Comparison of ENCODE assay signal across 9 mouse cellular contexts in genomic region chr14:118566214-118566688, GRCm38 (mm10).
A peak's percentile ranks its signal among the peaks of the same experiment; 100 is the strongest.
DNase-seq lines count a peak whose midpoint lies in the region; ATAC-seq lines count a peak whose summit lies in the region.
"Had no signal": no experiment of that assay in that cellular context is flagged by ENCODE, and none has a peak within 500 bp of the region (broad histone marks: within the 10 kb centered on the region; RNA-seq: fewer than 3 reads in every experiment).

No protein-coding gene starts in this region.

- no peaks in the 10 kb centered on the region for H3K9me3 ChIP-seq in heart, embryonic 15.5 days (replicated peaks)
- no peaks in the 10 kb centered on the region for H3K9me3 ChIP-seq in midbrain, embryonic 14.5 days (ENCODE audit: control insufficient read depth, low read length)
- H3K9me3 ChIP-seq: heart, embryonic 13.5 days had no signal

- no peaks in the 10 kb centered on the region for H3K4me1 ChIP-seq in heart, embryonic 15.5 days (replicated peaks)
- peaks cover 10% of the 10 kb centered on the region for H3K4me1 ChIP-seq in midbrain, embryonic 14.5 days (ENCODE audit: control insufficient read depth, insufficient read depth, low read length)
- H3K4me1 ChIP-seq: heart, embryonic 13.5 days had no signal

- no peaks in the 10 kb centered on the region for H3K27me3 ChIP-seq in heart, embryonic 15.5 days
- H3K27me3 ChIP-seq in midbrain, embryonic 14.5 days (ENCODE audit: control insufficient read depth, insufficient read depth, low read length): 0 out of 2 replicates have a peak, but pooled peaks cover 3% of the 10 kb centered on the region
- H3K27me3 ChIP-seq: heart, embryonic 13.5 days had no signal

- H3K9ac ChIP-seq in heart, embryonic 15.5 days: no peak overlapping the region
- H3K9ac ChIP-seq in midbrain, embryonic 14.5 days (replicated peaks; ENCODE audit: low read length): no peak overlapping the region
- H3K9ac ChIP-seq: heart, embryonic 13.5 days had no signal

- no peaks in the 10 kb centered on the region for H3K36me3 ChIP-seq in heart, embryonic 15.5 days
- no peaks in the 10 kb centered on the region for H3K36me3 ChIP-seq in midbrain, embryonic 14.5 days (ENCODE audit: control insufficient read depth, insufficient read depth, low read length)
- H3K36me3 ChIP-seq: heart, embryonic 13.5 days had no signal

- 59% methylated on average over 12 of the region's 12 CpGs for WGBS in heart, embryonic 15.5 days
- 19% methylated on average over 12 of the region's 12 CpGs for WGBS in midbrain, embryonic 14.5 days

- no peak overlapping the region for H3K4me3 ChIP-seq in heart, embryonic 15.5 days
- no peak overlapping the region for H3K4me3 ChIP-seq in midbrain, embryonic 14.5 days (replicated peaks; ENCODE audit: low read depth, low read length)
- H3K4me3 ChIP-seq: heart, embryonic 13.5 days had no signal

- no peak for ATAC-seq in heart, embryonic 15.5 days (replicated peaks; ENCODE audit: insufficient number of reproducible peaks, insufficient read depth, low FRiP score, low read depth)
- no peak for ATAC-seq in midbrain, embryonic 14.5 days (ENCODE audit: low FRiP score, low TSS enrichment)

- H3K4me2 ChIP-seq in heart, embryonic 15.5 days: peak overlapping the region; percentile 6; the same call in 1 of the 2 replicates
- peak overlapping the region; percentile 23 for H3K4me2 ChIP-seq in midbrain, embryonic 14.5 days (ENCODE audit: low read length)
- H3K4me2 ChIP-seq: heart, embryonic 13.5 days had no signal

- no peak overlapping the region for H3K27ac ChIP-seq in heart, embryonic 15.5 days
- H3K27ac ChIP-seq in midbrain, embryonic 14.5 days (replicated peaks; ENCODE audit: low read depth, low read length): no peak overlapping the region
- H3K27ac ChIP-seq: heart, embryonic 13.5 days had no signal

- no peak for DNase-seq in heart, adult 18-20 months
- peak; percentile 59 for DNase-seq in fibroblast of lung, adult 2 months (ENCODE audit: low read depth)
- DNase-seq in layer of hippocampus, adult 8-10 months (ENCODE audit: low spot score in 2 of 2): peak; percentile 38 to 51
- peak; percentile 63 for DNase-seq in midbrain, embryonic 14.5 days
- no peak for DNase-seq in adrenal gland, postnatal 36 days
- no peak for DNase-seq in cerebellum, adult 18-20 months
- no peak for DNase-seq in ovary, postnatal 10 days (ENCODE audit: low spot score)

Comparison
In these comparisons a context has a peak if more than half of its experiments do, and no peak if none do; other contexts are left out.
1. DNase-seq: peak in fibroblast of lung, adult 2 months (single experiment), layer of hippocampus, adult 8-10 months (2 of 2) and midbrain, embryonic 14.5 days (single experiment); none in heart, adult 18-20 months (0 of 2), adrenal gland, postnatal 36 days (0 of 2), cerebellum, adult 18-20 months (0 of 2) and ovary, postnatal 10 days (single experiment).